Mouse (Mus musculus) adrenal gland, postnatal 14 days (tissue): ENCODE results near the gene Prss50. TPM values are rescaled to one million over a fixed set of nuclear protein-coding genes. Genes with fewer than 3 reads are reported as not detected.

Experiments used
- DNase-seq: peaks from one replicate; pipeline ENCODE4 v3.0.0; 2021; ENCODE audit warnings: mixed read lengths
- total RNA-seq: library from RNA; stranded (reverse); gene quantifications from 2 replicates; pipeline ENCODE4 v1.2.3, GENCODE M21; 2021

Prss50 gene
- total RNA-seq, 1 experiment from 2014 or later: 0.37 TPM

- DNase-seq: no peak
Measured at GRCm38 (mm10) chr9:110907201-110907837, 49.6 kb downstream of the Prss50 start.

- DNase-seq: no peak
Measured at GRCm38 (mm10) chr9:110907838-110908630, 50.3 kb downstream of the Prss50 start.

- DNase-seq: no peak
Measured at GRCm38 (mm10) chr9:110908631-110909016, 50.9 kb downstream of the Prss50 start.

GRCm38 (mm10) chr9:110909371-110909967, 51.7 kb downstream of the Prss50 start:
- no peak for DNase-seq

Other genes with a start within 250 kb of the Prss50 start
- gene Nradd, start 233.5 kb upstream of the Prss50 start, total RNA-seq: 8.4 and 10.5 TPM in 2 replicates
- gene Nbeal2, start 203.8 kb upstream of the Prss50 start, total RNA-seq: 9.1 and 15.4 TPM in 2 replicates
- gene Ccdc12, start 201.5 kb upstream of the Prss50 start, total RNA-seq: 60.4 and 79.3 TPM in 2 replicates
- gene Myl3, start 116.1 kb upstream of the Prss50 start, total RNA-seq: 0.37 TPM in 1 of 2 replicates, not detected in the other
- gene Pth1r, start 110.8 kb upstream of the Prss50 start, total RNA-seq: 6.9 and 9.0 TPM in 2 replicates
- gene Prss42, start 59.8 kb upstream of the Prss50 start, total RNA-seq: not detected in 2 replicates
- not detected in 2 replicates for gene Prss44, start 44.0 kb upstream of the Prss50 start, total RNA-seq
- gene Prss43, start 31.3 kb upstream of the Prss50 start, total RNA-seq: not detected in 2 replicates
- not detected in 2 replicates for gene Prss45, start 23.4 kb upstream of the Prss50 start, total RNA-seq
- gene Prss46, start 13.5 kb upstream of the Prss50 start, total RNA-seq: not detected in 2 replicates
- gene Als2cl, start 21.9 kb downstream of the Prss50 start, total RNA-seq: 17.1 and 21.3 TPM in 2 replicates
- gene Tmie, start 22.1 kb downstream of the Prss50 start, total RNA-seq: 2.2 and 3.5 TPM in 2 replicates
- not detected in 2 replicates for gene Fam240a, start 58.9 kb downstream of the Prss50 start, total RNA-seq
- gene Tdgf1, start 88.2 kb downstream of the Prss50 start, total RNA-seq: not detected in 2 replicates
- gene Lrrc2, start 93.6 kb downstream of the Prss50 start, total RNA-seq: 3.3 and 4.1 TPM in 2 replicates
- gene Rtp3, start 132.6 kb downstream of the Prss50 start, total RNA-seq: 3.5 and 10.0 TPM in 2 replicates
- gene Ltf, start 161.3 kb downstream of the Prss50 start, total RNA-seq: 2.6 and 7.3 TPM in 2 replicates
- gene Ccrl2, start 199.6 kb downstream of the Prss50 start, total RNA-seq: 5.5 and 8.9 TPM in 2 replicates